Mouse (Mus musculus) hindlimb bud, embryonic 11.5 days (tissue): ENCODE results near the gene Barhl2.

Source experiments
- DNase-seq: peaks from one replicate; pipeline ENCODE4 v3.0.0-alpha.2; 2012; ENCODE audit warnings: low read depth, low spot score; ENCODE audit errors: extremely low spot score

Gene Barhl2

GRCm38 (mm10) chr5:106455106-106455920 is 2.7 kb downstream of the Barhl2 start:
- DNase-seq = no peak

GRCm38 (mm10) chr5:106454411-106455105 is 3.4 kb downstream of the Barhl2 start:
- DNase-seq = no peak

- no peak for DNase-seq
Measured at GRCm38 (mm10) chr5:106453886-106454321, 4.1 kb downstream of the Barhl2 start.

- no peak for DNase-seq
Measured at GRCm38 (mm10) chr5:106453181-106453885, 4.6 kb downstream of the Barhl2 start.

DNA sequence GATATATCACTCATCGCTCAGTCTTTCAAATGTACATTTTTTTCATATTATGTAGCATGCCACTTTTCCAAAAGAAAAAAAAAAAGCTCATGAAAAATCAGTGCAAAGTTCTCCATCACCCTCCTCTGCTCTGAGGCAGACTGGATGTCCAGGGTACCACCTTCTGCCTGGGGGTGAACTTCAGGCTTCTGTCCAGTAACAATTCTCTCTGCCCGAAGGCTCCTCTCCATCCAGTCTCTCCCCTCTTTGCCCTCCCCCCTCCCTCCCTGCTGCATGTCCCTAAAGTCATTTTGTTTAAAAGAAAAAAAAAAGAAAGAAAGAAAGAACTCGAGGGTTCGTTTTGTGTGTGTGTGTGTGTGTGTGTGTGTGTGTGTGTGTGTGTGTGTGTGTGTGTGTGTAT is 5.3 kb downstream of the Barhl2 start:
- DNase-seq = no peak

GRCm38 (mm10) chr5:106451681-106452440 is 6.1 kb downstream of the Barhl2 start:
- no peak for DNase-seq

DNA sequence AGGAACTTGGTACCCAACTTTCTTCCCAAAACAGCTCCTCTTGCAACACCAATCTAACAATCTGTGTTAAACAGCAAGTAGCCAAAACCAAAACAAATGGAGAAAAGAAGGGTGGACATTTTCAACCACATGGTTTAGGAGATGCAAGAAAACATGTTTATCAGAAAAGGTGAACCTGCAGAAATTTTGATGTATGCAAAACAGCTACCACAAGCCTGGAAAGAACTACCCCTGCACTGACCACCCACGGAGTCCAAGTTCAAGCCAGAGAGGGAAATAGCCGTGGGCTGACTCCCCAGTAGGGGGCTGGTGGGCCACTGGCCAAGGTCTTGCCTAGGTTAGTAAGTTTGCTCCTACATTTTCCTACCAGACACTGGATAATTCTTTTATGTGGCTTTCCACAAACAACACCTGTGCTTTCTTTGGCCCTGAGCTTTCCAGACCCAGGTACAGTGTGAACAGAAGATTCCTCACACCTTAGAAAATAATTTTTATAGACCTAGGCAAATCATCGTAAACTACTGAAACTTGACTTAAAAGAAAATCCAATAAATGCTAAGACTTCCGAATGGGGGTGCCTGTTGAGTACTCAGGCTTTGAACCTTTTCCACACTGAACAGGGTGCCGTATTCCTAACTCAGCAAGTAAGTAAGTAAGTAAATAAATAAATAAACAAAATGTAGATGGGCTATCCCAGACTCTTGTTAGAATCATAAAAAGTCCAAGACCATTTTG is 7.4 kb downstream of the Barhl2 start:
- DNase-seq = no peak

DNA sequence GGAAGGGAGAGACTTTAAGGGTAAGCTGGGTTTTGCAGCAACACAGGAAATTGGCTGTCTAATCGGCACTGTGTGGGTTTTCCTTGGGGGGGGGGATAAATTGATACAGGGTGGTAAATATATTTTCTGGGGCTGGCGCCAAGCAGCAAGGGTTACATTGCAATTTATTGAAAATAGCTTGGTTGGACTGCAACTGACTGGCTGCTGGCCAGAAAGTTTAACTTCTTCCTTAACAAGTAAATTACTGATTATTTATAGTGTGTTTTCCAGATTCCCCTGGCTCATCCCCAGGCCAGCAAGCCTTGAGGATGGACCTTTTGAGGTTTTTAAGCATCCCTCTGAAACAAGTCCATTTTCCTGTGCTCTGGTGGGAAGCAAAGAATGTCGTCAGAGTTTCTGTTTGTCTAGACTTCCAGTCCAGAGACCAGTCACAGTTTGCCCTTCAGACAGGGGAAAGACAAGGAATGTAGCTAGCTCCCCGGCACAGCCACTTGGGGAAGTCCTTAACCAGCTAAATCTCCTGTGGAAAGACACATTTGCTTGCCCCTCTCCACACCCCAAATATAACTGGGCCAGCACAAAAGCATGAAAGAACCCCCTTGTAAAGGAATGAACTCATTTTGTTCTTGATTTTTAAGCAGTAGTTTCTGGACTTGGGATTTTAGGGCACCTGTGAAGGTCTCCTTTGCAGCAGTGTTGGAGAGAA is 8.1 kb downstream of the Barhl2 start:
- DNase-seq = no peak

GRCm38 (mm10) chr5:106448798-106449125 is 9.2 kb downstream of the Barhl2 start:
- DNase-seq = no peak

GRCm38 (mm10) chr5:106447951-106448797 is 9.8 kb downstream of the Barhl2 start:
- DNase-seq = no peak

GRCm38 (mm10) chr5:106447091-106447820 is 10.7 kb downstream of the Barhl2 start:
- no peak for DNase-seq

DNA sequence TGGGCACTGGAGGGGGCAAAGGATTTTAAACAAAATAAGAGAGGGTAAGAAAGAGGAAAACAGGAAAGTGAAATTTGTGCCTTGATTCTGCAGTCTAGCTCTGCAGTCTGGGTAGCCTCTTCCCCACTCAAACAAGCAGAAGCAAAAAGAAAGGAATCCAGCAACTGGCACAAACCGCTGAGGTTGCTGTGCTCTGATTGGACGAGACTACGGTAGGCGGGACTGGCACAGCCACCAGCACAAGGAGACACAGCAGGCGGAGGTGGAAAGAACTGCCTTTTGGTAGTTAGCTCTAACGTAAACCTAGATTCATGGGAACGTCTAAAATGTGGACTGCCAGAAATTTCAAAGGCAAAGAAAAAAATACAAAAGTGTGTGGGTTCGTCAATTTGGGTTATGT is 11.4 kb downstream of the Barhl2 start:
- DNase-seq = no peak

DNA sequence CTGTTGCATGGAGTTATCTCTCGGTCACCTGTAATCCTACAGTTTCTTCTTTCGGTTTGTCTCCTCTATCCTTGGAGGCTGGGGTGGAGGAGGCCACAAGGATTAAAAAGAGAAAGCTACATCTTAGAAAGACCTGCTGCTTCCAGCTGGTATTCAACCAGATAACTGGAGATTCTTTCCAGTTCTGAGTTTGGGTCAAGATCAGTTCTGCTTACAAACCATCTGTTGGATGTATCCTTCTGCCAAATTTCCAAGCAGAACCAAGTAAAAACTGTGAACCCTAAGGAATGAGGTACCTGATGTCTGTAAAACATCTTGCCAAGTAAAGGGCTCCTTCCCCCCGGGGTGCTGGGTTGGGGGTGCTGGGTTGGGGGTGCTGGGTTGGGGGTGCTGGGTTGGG is 12.3 kb downstream of the Barhl2 start:
- no peak for DNase-seq

GRCm38 (mm10) chr5:106438916-106439315 is 19.1 kb downstream of the Barhl2 start:
- DNase-seq = no peak

DNA sequence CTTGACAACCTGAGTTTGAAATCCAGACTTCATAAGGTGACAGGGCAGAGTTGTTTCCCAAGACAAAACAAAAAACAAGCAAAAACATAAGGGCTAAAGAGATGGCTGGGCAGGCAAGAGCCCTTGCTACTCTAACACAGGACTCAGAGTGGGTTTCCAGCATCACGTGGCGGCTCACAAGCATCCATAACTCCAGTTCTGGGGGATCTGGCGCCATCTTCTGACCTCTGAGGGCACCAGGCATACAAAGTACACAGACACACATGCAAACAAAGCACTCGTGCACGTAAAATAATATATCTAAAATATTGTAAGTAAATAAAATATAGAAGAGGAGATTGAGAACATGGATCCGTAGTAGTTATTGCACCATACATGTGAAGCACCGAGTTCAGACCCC is 31.9 kb downstream of the Barhl2 start:
- DNase-seq = no peak

DNA sequence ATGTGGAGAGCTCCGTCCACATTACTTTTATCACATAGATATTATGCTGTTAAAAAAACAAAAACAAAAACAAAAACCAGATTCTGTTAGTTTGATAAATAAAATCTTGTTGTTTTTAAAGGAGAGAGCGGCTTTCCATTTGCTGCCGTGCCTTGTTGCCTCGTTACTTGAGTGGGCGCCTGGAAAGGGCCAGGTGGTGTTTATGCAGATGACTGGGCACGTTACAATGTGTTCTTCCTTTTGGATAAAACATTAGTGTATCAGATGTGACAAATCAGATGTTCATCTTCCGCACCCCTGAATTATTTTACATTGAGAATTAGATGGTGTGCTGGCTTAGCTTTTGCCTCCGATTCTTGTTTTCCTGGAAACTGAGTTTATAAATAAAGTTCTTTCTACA is 37.1 kb downstream of the Barhl2 start:
- no peak for DNase-seq

DNA sequence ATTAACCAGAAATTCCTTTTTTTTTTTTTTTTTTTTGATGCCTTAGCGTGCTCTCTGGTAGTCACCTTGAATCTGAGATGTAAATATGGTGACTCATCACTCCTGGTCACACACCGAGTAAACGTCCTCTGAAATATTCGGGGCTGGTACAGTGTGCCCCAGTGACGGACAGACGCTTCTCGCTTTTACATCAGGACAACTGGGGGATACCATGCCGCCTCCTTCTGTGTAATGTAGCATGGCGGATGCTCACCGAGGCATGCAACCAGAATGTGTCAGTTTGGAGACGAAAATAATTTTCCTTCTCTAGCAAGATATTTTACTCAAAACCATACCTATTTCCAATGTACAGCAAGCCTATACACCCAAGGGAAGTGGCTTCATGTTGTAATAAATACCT is 37.6 kb downstream of the Barhl2 start:
- DNase-seq = no peak

GRCm38 (mm10) chr5:106417210-106417609 is 40.8 kb downstream of the Barhl2 start:
- no peak for DNase-seq
